Mouse (Mus musculus): ENCODE data around the gene Rpl7a. TPM values are rescaled to one million over a fixed set of nuclear protein-coding genes. Genes with fewer than 3 reads are reported as not detected.

Gene Rpl7a
- polyA plus RNA-seq, 1 experiment from 2014 or later: 513 TPM

- Histone ChIP-seq H3K36me3 (peaks cover 79% of the 10 kb centered on the region), H3K27me3 (ENCODE audit: insufficient read depth, poor library complexity, severe bottlenecking) (no peaks in the 10 kb centered on the region), H3K4me1 (no peaks in the 10 kb centered on the region), H3K27ac (no peak overlapping the region), H3K9me3 (no peaks in the 10 kb centered on the region), H3K4me3 (no peak overlapping the region)
- DNase-seq (ENCODE audit: low spot score): no peak
- 88% methylated on average over 8 of the region's 8 CpGs for WGBS
Observed at GRCm38 (mm10) chr2:26951346-26951905, 40.9 kb downstream of the Rpl7a start.

- Histone ChIP-seq H3K4me3 (no peak overlapping the region), H3K9me3 (no peaks in the 10 kb centered on the region), H3K36me3 (peaks cover 87% of the 10 kb centered on the region), H3K4me1 (no peaks in the 10 kb centered on the region), H3K27ac (no peak overlapping the region), H3K27me3 (ENCODE audit: insufficient read depth, poor library complexity, severe bottlenecking) (no peaks in the 10 kb centered on the region)
- DNase-seq (ENCODE audit: low spot score): no peak
- WGBS: 87% methylated on average over 4 of the region's 4 CpGs
Observed at GRCm38 (mm10) chr2:26952193-26952592, 41.6 kb downstream of the Rpl7a start.

DNA sequence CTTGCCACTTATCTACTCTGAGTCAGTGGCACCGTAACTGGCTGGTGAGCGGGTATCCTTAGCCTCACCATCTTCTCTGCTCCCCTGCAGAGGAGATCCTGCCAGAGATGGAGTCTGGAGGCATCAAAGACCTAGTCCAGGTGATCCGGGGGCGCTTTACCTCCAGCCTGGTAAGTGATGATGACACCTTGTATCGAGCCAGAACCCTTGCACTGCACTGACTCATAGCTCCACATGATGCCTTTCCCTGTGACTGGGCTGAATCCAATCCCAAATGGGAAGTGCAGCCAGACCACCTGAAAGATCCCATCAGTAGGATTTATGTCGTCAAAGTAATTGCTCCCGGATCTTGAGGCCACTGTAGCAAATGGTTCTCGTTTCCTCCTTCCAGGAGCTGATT is 42.3 kb downstream of the Rpl7a start:
- no peak overlapping the region for H3K27ac ChIP-seq
- H3K9me3 ChIP-seq: no peaks in the 10 kb centered on the region
- WGBS: 88% methylated on average over 8 of the region's 8 CpGs
- peaks cover 91% of the 10 kb centered on the region for H3K36me3 ChIP-seq
- no peaks in the 10 kb centered on the region for H3K27me3 ChIP-seq (ENCODE audit: insufficient read depth, poor library complexity, severe bottlenecking)
- no peaks in the 10 kb centered on the region for H3K4me1 ChIP-seq
- DNase-seq (ENCODE audit: low spot score): no peak
- no peak overlapping the region for H3K4me3 ChIP-seq

DNA sequence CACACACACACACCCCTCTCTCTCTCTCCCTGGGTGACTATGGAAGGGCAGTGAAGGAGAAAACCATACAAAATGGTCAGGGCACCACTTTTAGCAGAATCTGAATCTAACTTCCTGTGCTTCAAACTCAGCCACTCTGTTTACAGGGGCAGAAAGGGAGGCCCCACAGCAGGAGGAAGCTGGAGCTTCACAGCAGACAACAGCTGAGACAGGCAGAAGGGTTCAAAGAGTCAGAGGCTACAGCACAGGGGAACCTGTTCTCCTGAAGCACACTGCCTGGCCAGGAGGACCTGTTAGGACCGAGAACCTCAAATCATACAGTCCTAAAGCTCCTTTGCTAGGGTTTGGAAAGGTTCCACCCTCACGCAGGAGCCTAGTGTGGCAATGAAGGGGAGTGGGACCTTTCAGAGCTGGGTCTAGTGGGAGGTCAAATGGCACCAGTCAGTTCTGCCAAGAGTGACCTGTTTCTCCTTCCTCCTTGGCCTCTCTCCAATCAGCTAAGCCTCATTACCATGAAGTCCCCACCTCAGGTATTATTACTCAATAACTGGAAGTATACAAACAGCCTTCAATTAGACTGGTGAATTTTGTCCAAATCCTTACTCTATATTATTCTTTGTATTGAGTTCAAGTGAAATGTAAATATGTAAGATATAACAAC is 44.3 kb downstream of the Rpl7a start:
- WGBS: 92% methylated on average over 2 of the region's 2 CpGs
- Histone ChIP-seq H3K36me3 (peaks cover 93% of the 10 kb centered on the region), H3K27me3 (ENCODE audit: insufficient read depth, poor library complexity, severe bottlenecking) (no peaks in the 10 kb centered on the region), H3K27ac (no peak overlapping the region), H3K9me3 (no peaks in the 10 kb centered on the region), H3K4me1 (no peaks in the 10 kb centered on the region), H3K4me3 (no peak overlapping the region)
- DNase-seq (ENCODE audit: low spot score): no peak

DNA sequence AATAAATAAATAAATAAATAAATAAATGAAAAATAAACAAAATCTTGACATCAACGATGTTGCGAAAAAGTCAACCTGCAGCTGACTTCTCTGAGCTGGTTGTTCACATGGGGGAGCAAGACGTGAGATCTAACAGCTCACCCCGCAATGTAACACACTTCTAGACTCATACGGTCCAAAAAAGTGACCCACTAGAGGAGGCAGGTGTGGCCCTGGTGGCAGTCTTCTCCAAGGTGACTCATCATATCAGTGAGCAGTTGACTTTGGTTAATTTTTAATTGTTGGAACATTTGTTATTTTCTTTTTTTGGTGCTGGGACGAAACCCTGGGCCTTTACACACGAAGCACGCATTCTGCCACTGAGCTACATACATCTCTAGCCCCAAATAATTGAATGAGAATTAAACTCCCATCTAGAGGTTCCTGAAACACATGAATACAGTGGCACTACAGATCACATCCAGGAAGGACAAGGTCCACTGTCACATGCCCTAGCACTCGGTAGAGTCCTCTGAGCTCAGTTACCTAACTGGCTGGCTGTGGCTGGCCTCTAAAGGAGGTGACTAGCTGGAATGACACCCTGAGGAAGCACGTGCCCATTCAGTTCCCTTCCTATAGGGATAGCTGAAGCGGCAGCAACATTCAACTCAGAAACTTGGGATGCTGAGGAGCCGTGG is 46.4 kb downstream of the Rpl7a start:
- no peaks in the 10 kb centered on the region for H3K9me3 ChIP-seq
- no peak for DNase-seq (ENCODE audit: low spot score)
- peaks cover 93% of the 10 kb centered on the region for H3K36me3 ChIP-seq
- H3K4me3 ChIP-seq: no peak overlapping the region
- 91% methylated on average over 12 of the region's 12 CpGs for WGBS
- H3K27me3 ChIP-seq (ENCODE audit: insufficient read depth, poor library complexity, severe bottlenecking): no peaks in the 10 kb centered on the region
- no peaks in the 10 kb centered on the region for H3K4me1 ChIP-seq
- H3K27ac ChIP-seq: no peak overlapping the region

DNA sequence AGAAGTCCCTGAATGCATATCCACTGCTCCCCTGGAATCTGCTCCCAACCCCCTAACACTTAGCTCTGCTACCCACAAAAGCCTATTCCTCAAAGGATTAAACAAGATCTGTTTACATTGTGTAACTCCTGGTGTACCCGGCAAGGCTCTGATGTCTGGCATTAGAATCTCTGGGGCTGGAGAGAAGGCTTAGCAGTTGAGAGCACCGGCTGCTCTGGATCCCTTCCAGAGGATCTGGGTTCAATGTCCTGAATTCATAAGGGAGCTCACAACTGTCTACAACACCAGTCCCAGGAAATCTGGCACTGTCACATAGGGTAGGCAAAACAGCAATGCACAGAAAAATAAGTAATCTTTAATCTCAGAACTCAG is 46.9 kb downstream of the Rpl7a start:
- 99% methylated on average over 2 of the region's 2 CpGs for whole genome bisulfite sequencing
- H3K36me3 ChIP-seq: peaks cover 93% of the 10 kb centered on the region

DNA sequence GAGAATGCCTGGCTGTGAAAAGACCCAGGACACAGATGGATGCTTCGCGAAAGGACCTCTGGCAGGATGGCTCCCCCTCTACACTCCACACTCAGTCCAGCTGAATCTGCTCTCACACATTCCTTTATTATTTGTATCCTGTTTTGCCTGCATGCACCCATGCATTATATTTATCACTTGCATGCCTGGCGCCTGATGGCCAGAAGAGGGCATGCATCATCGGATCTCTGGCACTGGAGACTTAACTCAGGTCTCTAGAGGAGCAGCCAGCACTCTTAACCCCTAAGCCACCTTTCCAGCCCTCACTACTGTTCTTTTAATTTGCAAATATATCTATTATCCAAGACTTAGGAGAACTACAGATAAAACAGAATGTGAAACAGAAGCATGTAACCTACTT is 50.2 kb downstream of the Rpl7a start:
- no peak for DNase-seq (ENCODE audit: low spot score)
- Histone ChIP-seq H3K27me3 (ENCODE audit: insufficient read depth, poor library complexity, severe bottlenecking) (no peaks in the 10 kb centered on the region), H3K9me3 (no peaks in the 10 kb centered on the region), H3K4me3 (no peak overlapping the region), H3K36me3 (peaks cover 61% of the 10 kb centered on the region), H3K4me1 (peaks cover 19% of the 10 kb centered on the region), H3K27ac (no peak overlapping the region)
- 78% methylated on average over 4 of the region's 4 CpGs for WGBS

More for the DNA sequence above, 46.9 kb downstream of the Rpl7a start:
- Histone ChIP-seq H3K4me1 (no peaks in the 10 kb centered on the region), H3K27me3 (ENCODE audit: insufficient read depth, poor library complexity, severe bottlenecking) (no peaks in the 10 kb centered on the region), H3K9me3 (no peaks in the 10 kb centered on the region), H3K4me3 (no peak overlapping the region), H3K27ac (no peak overlapping the region)
- no peak for DNase-seq (ENCODE audit: low spot score)

Other genes starting within 250 kb of the Rpl7a start
- gene Lcn4, start 239.5 kb upstream of the Rpl7a start, polyA plus RNA-seq (2016; fragmentation: Nextera tagmentation; extraction: Ambion mirVana): not detected in 2 replicates
- not detected in 2 replicates for gene Abo, start 45.8 kb upstream of the Rpl7a start, polyA plus RNA-seq (2016; fragmentation: Nextera tagmentation; extraction: Ambion mirVana)
- 18.7 and 24.2 TPM in 2 replicates for gene Surf6, start 7.9 kb upstream of the Rpl7a start, polyA plus RNA-seq (2016; fragmentation: Nextera tagmentation; extraction: Ambion mirVana)
- gene Med22, start 87 bp upstream of the Rpl7a start, polyA plus RNA-seq (2016; fragmentation: Nextera tagmentation; extraction: Ambion mirVana): 40.7 and 55.0 TPM in 2 replicates
- gene Surf2, start 5.6 kb downstream of the Rpl7a start, polyA plus RNA-seq (2016; fragmentation: Nextera tagmentation; extraction: Ambion mirVana): 39.9 and 45.7 TPM in 2 replicates
- gene Surf1, start 5.8 kb downstream of the Rpl7a start, polyA plus RNA-seq (2016; fragmentation: Nextera tagmentation; extraction: Ambion mirVana): 40.9 and 45.6 TPM in 2 replicates
- gene Surf4, start 23.2 kb downstream of the Rpl7a start, polyA plus RNA-seq (2016; fragmentation: Nextera tagmentation; extraction: Ambion mirVana): 229 and 242 TPM in 2 replicates
- 0.15 and 0.36 TPM in 2 replicates for gene Stkld1, start 23.3 kb downstream of the Rpl7a start, polyA plus RNA-seq (2016; fragmentation: Nextera tagmentation; extraction: Ambion mirVana)
- 34.5 and 46.9 TPM in 2 replicates for gene Rexo4, start 53.6 kb downstream of the Rpl7a start, polyA plus RNA-seq (2016; fragmentation: Nextera tagmentation; extraction: Ambion mirVana)
- 0.04 TPM in 1 of 2 replicates, not detected in the other for gene Adamts13, start 62.7 kb downstream of the Rpl7a start, polyA plus RNA-seq (2016; fragmentation: Nextera tagmentation; extraction: Ambion mirVana)
- 48.3 and 54.5 TPM in 2 replicates for gene Cacfd1, start 99.2 kb downstream of the Rpl7a start, polyA plus RNA-seq (2016; fragmentation: Nextera tagmentation; extraction: Ambion mirVana)
- 0.34 and 0.49 TPM in 2 replicates for gene Slc2a6, start 117.2 kb downstream of the Rpl7a start, polyA plus RNA-seq (2016; fragmentation: Nextera tagmentation; extraction: Ambion mirVana)
- 0.09 TPM in 1 of 2 replicates, not detected in the other for gene Mymk, start 161.4 kb downstream of the Rpl7a start, polyA plus RNA-seq (2016; fragmentation: Nextera tagmentation; extraction: Ambion mirVana)
- gene Adamtsl2, start 168.6 kb downstream of the Rpl7a start, polyA plus RNA-seq (2016; fragmentation: Nextera tagmentation; extraction: Ambion mirVana): 9.7 and 13.5 TPM in 2 replicates
- 0.25 and 0.39 TPM in 2 replicates for gene Fam163b, start 231.7 kb downstream of the Rpl7a start, polyA plus RNA-seq (2016; fragmentation: Nextera tagmentation; extraction: Ambion mirVana)

Data from heart, embryonic 10.5 days (tissue).